Mouse (Mus musculus): Measurements from ENCODE around the gene Plau.

Plau gene

GRCm38 (mm10) chr14:20887541-20888085 is 51.2 kb downstream of the Plau start:
- in situ Hi-C loops (cut with MboI, MseI), result no loop called here

GRCm38 (mm10) chr14:20891941-20892402 is 55.5 kb downstream of the Plau start:
- in situ Hi-C loops (cut with MboI, MseI), result no loop called here
